Mouse (Mus musculus): ENCODE measurements around the gene Trappc1. TPM values are rescaled to one million over a fixed set of nuclear protein-coding genes. Genes with fewer than 3 reads are reported as not detected.

Trappc1 gene
- polyA plus RNA-seq, 1 experiment from 2014 or later, result 143 TPM

GRCm38 (mm10) chr11:69369215-69369989 is 45.6 kb downstream of the Trappc1 start, which contains the start of gene Chd3:
Gene Chd3, minus strand, starts transcription at chr11:69369406.
- DNase-seq, result peak; percentile 51
- 3% methylated on average over 17 of the region's 34 CpGs for WGBS
- H3K4me1 ChIP-seq (ENCODE audit: insufficient read depth), result peaks cover 38% of the 10 kb centered on the region

GRCm38 (mm10) chr11:69369990-69370816 is 46.4 kb downstream of the Trappc1 start:
- ATAC-seq (ENCODE audit: insufficient read depth) (no peak), DNase-seq (peak; percentile 39)
- Histone ChIP-seq H3K27me3 (ENCODE audit: insufficient read depth, low read length) (no peaks in the 10 kb centered on the region), H3K9ac (peak overlapping the region; percentile 99), H3K4me3 (ENCODE audit: low read depth, low read length) (peak overlapping the region; percentile 95), H3K9me3 (ENCODE audit: low read depth, low read length) (no peaks in the 10 kb centered on the region), H3K4me2 (peak overlapping the region; percentile 97), H3K36me3 (ENCODE audit: insufficient read depth) (peaks cover 19% of the 10 kb centered on the region), H3K27ac (ENCODE audit: low read depth) (peak overlapping the region; percentile 100), H3K4me1 (ENCODE audit: insufficient read depth) (peaks cover 30% of the 10 kb centered on the region)
- TF ChIP-seq CTCF (IDR thresholded peaks at IDR 0.05; ENCODE audit: low read depth), result no peak
- 12% methylated on average over 2 of the region's 2 CpGs for WGBS

More at GRCm38 (mm10) chr11:69369215-69369989, 45.6 kb downstream of the Trappc1 start, which contains the start of gene Chd3:
- no peak for ATAC-seq (ENCODE audit: insufficient read depth)
- Histone ChIP-seq H3K27me3 (ENCODE audit: insufficient read depth, low read length) (no peaks in the 10 kb centered on the region), H3K9me3 (ENCODE audit: low read depth, low read length) (no peaks in the 10 kb centered on the region), H3K36me3 (ENCODE audit: insufficient read depth) (peaks cover 19% of the 10 kb centered on the region), H3K27ac (ENCODE audit: low read depth) (peak within 1 kb of the TSS; percentile 100), H3K4me2 (peak within 1 kb of the TSS; percentile 97), H3K4me3 (ENCODE audit: low read depth, low read length) (peak within 1 kb of the TSS; percentile 95), H3K9ac (peak within 1 kb of the TSS; percentile 99)
- no peak for TF ChIP-seq CTCF (IDR thresholded peaks at IDR 0.05; ENCODE audit: low read depth)

GRCm38 (mm10) chr11:69370817-69371215 is 47.0 kb downstream of the Trappc1 start:
- Histone ChIP-seq H3K27me3 (ENCODE audit: insufficient read depth, low read length) (no peaks in the 10 kb centered on the region), H3K4me1 (ENCODE audit: insufficient read depth) (peaks cover 23% of the 10 kb centered on the region), H3K36me3 (ENCODE audit: insufficient read depth) (peaks cover 22% of the 10 kb centered on the region), H3K4me2 (peak overlapping the region; percentile 51), H3K4me3 (ENCODE audit: low read depth, low read length) (peak overlapping the region; percentile 5; the same call in 1 of the 2 replicates), H3K9ac (0 out of 2 replicates have a peak overlapping the region, but pooled peaks have one; percentile 6), H3K27ac (ENCODE audit: low read depth) (peak overlapping the region; percentile 81), H3K9me3 (ENCODE audit: low read depth, low read length) (no peaks in the 10 kb centered on the region)
- WGBS, result 14% methylated on average over 9 of the region's 9 CpGs
- TF ChIP-seq CTCF (IDR thresholded peaks at IDR 0.05; ENCODE audit: low read depth), result no peak
- no peak for ATAC-seq (ENCODE audit: insufficient read depth)
- peak; percentile 59 for DNase-seq

GRCm38 (mm10) chr11:69371601-69372000 is 47.8 kb downstream of the Trappc1 start:
- no peaks in the 10 kb centered on the region for H3K9me3 ChIP-seq (ENCODE audit: low read depth, low read length)
- peak overlapping the region; percentile 11; the same call in 1 of the 2 replicates for H3K9ac ChIP-seq
- H3K4me2 ChIP-seq, result peak overlapping the region; percentile 51
- DNase-seq (no peak), ATAC-seq (ENCODE audit: insufficient read depth) (no peak)
- H3K4me3 ChIP-seq (ENCODE audit: low read depth, low read length), result peak overlapping the region; percentile 11; the same call in 1 of the 2 replicates
- WGBS, result 43% methylated on average over 12 of the region's 12 CpGs
- H3K4me1 ChIP-seq (ENCODE audit: insufficient read depth), result peaks cover 20% of the 10 kb centered on the region
- H3K27ac ChIP-seq (ENCODE audit: low read depth), result peak overlapping the region; percentile 72
- H3K27me3 ChIP-seq (ENCODE audit: insufficient read depth, low read length), result no peaks in the 10 kb centered on the region
- H3K36me3 ChIP-seq (ENCODE audit: insufficient read depth), result peaks cover 25% of the 10 kb centered on the region
- TF ChIP-seq CTCF (IDR thresholded peaks at IDR 0.05; ENCODE audit: low read depth), result no peak

- Histone ChIP-seq H3K9me3 (ENCODE audit: low read depth, low read length) (no peaks in the 10 kb centered on the region), H3K4me3 (ENCODE audit: low read depth, low read length) (peak overlapping the region; percentile 11), H3K36me3 (ENCODE audit: insufficient read depth) (peaks cover 25% of the 10 kb centered on the region), H3K9ac (peak overlapping the region; percentile 11; the same call in 1 of the 2 replicates), H3K27ac (ENCODE audit: low read depth) (peak overlapping the region; percentile 72; the same call in 1 of the 2 replicates), H3K27me3 (ENCODE audit: insufficient read depth, low read length) (no peaks in the 10 kb centered on the region), H3K4me1 (ENCODE audit: insufficient read depth) (peaks cover 20% of the 10 kb centered on the region), H3K4me2 (peak overlapping the region; percentile 51)
- DNase-seq, result peak; percentile 22
- no peak for ATAC-seq (ENCODE audit: insufficient read depth)
- no peak for TF ChIP-seq CTCF (IDR thresholded peaks at IDR 0.05; ENCODE audit: low read depth)
- WGBS, result 23% methylated on average over 12 of the region's 12 CpGs
These were observed 48.4 kb downstream of the Trappc1 start for GRCm38 (mm10) chr11:69372056-69372779.

- peak overlapping the region; percentile 51 for H3K4me2 ChIP-seq
These were observed 49.0 kb downstream of the Trappc1 start for GRCm38 (mm10) chr11:69372780-69373170.

More at GRCm38 (mm10) chr11:69372780-69373170, 49.0 kb downstream of the Trappc1 start:
- peak; percentile 50 for DNase-seq
- no peak for ATAC-seq (ENCODE audit: insufficient read depth)
- peaks cover 27% of the 10 kb centered on the region for H3K36me3 ChIP-seq (ENCODE audit: insufficient read depth)
- WGBS, result 49% methylated on average over 3 of the region's 3 CpGs
- H3K9me3 ChIP-seq (ENCODE audit: low read depth, low read length), result no peaks in the 10 kb centered on the region
- peak; percentile 60 for TF ChIP-seq CTCF (IDR thresholded peaks at IDR 0.05; ENCODE audit: low read depth)
- H3K27ac ChIP-seq (ENCODE audit: low read depth), result peak overlapping the region; percentile 72; the same call in 1 of the 2 replicates
- 0 out of 2 replicates have a peak overlapping the region, but pooled peaks have one; percentile 8 for H3K9ac ChIP-seq
- H3K27me3 ChIP-seq (ENCODE audit: insufficient read depth, low read length), result no peaks in the 10 kb centered on the region
- peaks cover 15% of the 10 kb centered on the region for H3K4me1 ChIP-seq (ENCODE audit: insufficient read depth)
- H3K4me3 ChIP-seq (ENCODE audit: low read depth, low read length), result 0 out of 2 replicates have a peak overlapping the region, but pooled peaks have one; percentile 11

Measured in lung, embryonic 14.5 days (tissue).